Mouse (Mus musculus) brain, embryonic 18.5 days (tissue): Measurements from ENCODE around the gene Pmepa1.

Experiments used
- DNase-seq: peaks from one replicate; pipeline ENCODE4 v3.0.0-alpha.2; 2012; ENCODE audit warnings: low read depth, low spot score

Pmepa1 gene

DNA sequence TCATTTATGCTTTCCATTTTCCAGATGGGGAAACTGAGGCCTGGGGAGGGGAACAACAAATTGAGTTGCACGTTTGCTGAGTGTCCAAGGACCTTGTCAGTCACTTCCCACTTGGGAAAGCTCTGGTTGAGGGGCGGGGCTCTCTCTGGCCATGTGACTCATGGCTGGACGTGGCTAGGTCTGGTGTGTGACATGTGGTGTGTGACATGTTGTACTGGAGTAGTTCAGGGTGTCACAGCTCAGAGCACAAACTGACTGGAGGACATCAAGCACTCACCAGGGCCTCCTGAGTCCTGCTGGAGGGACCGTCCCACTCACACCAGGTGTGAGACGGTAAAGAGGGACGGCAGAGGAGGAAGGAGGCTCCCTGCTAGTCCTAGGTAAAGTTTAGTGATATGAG is 91.1 kb downstream of the Pmepa1 start:
- no peak for DNase-seq

- no peak for DNase-seq
These were observed 91.8 kb downstream of the Pmepa1 start for GRCm38 (mm10) chr2:173184475-173185080.

DNA sequence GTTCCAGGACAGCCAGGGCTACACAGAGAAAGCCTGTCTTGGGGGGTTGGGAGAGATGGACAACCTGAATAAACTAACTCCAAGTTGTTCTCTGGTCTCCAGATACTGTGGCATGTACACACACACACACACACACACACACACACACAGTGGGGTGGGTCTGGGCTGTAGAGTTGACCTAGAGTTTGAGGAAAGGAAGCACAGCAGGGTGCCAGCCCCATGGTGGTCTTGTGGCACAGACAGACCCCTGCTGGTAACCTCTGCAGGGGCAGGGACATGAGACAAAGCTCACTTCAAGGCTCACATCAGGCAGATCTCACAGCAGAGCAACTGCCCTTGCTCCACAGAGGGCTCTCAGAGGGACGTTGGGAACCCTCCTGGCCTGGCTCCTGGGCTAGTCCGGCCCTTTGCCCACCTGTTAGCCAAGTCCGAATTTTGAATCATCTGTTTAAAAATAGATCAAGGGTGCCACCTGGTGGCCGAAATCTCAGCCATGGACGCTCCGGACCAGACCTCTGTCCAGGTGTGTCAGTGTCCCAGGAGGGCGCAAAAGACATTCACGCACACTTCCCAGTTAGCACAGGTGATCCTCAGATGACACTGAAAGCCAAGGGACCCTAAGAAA is 92.4 kb downstream of the Pmepa1 start:
- DNase-seq, result no peak

GRCm38 (mm10) chr2:173183311-173183710 is 93.0 kb downstream of the Pmepa1 start:
- no peak for DNase-seq

DNA sequence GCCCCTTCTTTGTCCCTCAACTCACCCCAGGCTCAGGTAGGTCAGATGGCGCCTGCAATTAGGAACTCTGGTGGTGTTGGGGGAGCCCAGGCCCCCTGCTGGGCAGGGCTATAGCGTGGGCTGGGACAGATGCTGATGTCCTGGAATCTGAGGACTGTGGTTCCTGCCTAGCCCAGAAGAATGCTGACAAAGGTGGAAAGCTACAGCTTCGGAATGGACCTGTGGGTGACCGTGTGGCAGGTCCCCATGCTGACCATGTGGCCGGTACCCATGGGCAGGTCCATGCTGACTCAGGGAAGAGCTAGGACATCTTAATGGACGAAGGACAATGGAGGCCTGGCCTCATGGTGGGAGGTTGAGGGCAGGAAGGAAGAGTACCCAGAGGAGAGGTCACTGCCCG is 93.5 kb downstream of the Pmepa1 start:
- DNase-seq, result no peak

GRCm38 (mm10) chr2:173181901-173182300 is 94.4 kb downstream of the Pmepa1 start:
- DNase-seq, result no peak

GRCm38 (mm10) chr2:173181486-173181885 is 94.8 kb downstream of the Pmepa1 start:
- no peak for DNase-seq

DNA sequence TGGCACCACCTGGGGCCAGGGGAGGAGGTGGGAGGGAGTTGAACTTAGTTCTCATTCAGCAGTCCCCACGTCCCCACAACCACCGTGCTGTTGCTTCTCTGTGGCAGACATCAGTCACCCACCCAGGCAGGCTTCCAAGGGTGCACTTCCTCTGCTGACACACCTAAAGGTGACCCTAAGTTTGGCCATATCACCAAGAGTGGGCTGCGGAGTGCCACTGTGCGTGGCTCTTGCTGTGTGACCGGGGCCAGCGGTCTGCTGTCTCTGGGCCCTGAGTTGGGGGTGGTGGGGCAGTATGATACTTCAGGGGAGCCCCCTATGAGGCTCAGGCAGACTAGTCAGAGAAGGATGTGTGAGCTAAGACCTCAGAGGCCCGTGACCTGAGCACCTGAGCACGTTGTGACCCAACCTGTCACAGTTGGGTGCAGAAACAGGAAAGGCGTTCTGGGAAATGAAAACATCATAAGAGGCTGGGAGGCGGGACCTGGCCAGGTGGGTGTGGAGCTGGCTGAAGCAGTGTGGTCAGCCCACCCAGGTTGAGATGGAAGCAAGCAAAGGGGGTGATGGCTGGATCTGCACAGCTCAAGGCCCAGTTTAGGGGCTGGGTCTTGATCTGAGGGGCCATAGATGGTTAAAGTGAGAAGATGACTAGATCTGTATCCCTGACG is 95.5 kb downstream of the Pmepa1 start:
- no peak for DNase-seq

DNA sequence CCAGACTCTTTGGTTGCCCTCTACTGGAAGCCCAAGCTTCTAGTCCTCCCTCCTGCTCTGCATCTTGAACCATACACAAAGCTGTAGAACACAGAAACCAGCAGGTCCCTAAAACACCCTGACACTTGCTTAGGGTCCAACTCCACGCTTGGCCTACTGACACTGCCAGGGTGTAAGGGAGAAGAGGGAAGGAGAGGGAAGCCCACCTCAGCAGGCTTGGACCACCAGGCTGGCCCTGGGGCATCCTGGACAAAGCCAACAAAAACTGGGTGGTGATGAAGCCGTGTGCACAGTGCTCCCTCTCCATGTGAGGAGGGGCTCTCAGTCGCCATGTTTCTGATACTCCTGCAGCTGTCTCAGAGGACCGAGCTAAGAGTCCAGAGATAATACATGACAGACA is 96.3 kb downstream of the Pmepa1 start:
- DNase-seq, result no peak

DNA sequence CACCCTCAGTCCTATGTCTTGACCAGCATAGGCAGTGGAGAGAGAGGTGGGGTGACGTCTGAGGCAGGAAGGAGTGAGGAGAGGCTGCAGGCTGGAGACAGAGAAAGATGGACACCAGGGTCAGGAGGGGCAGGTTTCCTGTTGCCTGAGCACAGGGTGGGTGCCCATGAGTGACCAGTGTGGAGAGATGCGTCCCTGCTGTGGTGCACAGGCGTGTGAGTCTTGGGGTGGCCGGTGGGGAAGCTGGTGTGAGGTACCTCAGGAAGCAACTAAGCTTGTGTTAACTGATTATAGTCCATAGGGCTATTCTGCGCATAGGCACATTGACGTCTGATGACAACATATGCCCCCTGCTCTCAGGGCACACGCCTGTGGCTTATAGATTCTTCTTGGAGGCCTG is 97.3 kb downstream of the Pmepa1 start:
- DNase-seq, result no peak

DNA sequence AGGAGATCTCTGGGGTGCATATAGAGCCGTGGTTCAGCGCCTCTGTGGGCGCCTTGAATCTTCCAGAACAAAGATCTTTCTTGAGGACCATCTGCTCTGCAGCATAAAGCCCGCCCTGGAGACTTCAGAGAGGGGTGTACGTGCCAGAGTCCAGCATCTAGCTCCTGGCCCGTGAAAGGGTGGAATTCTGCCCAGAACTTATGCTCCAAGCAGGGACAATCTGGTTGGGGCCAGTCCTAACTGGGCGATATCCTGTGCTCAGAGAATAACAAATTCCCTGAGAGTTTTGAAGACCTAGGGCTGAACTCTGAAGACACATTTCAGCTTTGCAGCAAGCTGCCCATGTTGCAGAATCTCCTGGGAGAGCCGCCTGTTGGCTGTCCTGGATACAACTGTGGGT is 98.4 kb downstream of the Pmepa1 start:
- no peak for DNase-seq

DNA sequence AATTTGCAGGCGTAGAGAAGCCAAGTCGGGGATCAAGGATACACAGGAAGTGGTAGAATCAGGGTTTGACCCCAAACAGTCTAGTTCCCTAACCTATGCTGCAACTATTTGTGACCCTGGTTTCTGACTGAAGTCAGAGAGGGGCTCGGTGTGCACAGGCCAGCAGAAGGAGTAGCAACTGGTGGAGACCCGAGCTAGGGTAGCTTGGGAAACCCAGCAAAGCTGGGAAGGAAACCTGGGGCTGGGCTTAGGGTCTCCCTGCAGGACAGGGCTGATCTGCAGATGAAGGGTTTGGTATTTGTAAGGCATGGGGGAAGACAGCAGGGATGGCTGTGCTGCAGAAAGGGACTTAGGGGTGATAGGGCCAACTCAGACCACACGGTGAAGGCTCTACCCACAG is 98.9 kb downstream of the Pmepa1 start:
- no peak for DNase-seq

DNA sequence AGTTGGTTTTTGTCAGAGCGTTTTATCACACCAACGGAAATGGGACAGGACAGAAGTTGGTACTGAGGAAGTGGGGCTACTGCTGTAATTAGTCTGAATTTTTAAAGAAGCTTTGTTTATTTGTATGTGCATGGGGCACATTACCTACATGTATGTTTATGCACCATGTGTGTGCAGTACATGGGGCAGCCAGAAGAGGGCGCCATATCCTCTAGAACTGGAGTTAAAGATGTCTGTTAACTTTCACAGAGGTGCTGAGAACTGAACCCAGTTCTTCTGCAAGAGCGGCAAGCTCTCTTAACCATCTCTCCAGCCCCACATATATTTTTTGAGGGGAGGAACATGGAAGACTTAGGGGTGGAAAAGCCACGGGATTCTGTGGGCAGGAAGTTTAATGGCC is 100.6 kb downstream of the Pmepa1 start:
- no peak for DNase-seq

GRCm38 (mm10) chr2:173174569-173174968 is 101.8 kb downstream of the Pmepa1 start:
- DNase-seq, result no peak
